Mouse (Mus musculus) right cerebral cortex, postnatal 4 days (tissue): ENCODE measurements around the gene Psg26.
"Not testable (repeated sequence)": the region's sequence is repeated elsewhere in the genome, so short reads cannot be mapped to it uniquely, and the experiment has no call there.

Source experiments
- DNase-seq: peaks from one replicate; pipeline ENCODE4 v3.0.0-alpha.2; 2022

Gene Psg26

DNA sequence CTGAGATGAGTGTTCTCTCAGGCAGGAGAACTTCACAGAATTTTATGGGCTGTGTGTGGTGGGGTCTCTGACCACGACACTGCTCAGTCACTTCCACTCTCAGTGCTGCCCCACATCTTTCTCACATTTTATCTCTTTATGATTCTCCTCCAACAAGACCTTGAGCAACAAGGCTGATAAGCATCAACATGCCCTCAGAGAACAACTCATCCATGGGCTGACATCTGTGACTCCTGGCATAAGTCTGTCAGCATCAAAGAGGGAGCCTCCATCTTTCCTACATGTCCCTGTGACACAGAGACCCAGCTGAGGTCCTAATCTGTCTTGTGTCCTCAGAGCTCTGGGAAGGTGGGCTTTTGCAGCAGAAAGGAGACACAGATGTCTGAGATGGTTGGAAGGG, at the start of gene Psg26:
Psg26 (minus strand) TSS at position 101 of the 400 bp plus-strand sequence.
- DNase-seq = no peak

DNA sequence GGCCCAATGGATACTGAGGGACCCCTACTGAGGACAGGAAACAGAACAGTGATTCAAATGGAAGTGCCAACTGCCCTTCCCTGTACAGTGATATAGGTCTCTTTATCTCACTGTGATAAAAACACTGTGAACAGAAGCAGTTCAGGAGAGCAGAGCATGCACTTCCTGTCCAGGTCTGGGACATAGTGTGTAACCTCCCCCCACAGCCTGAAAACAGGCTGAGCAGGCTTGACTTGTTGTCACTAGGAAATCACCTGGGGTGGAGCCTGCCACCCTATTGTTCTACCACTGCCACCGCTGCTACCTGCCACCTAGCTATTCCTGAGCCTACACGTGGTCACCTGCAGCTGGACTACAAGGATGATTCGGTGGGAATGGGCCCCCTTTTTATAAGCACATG, 49.4 kb upstream of the Psg26 start:
- DNase-seq = no peak

DNA sequence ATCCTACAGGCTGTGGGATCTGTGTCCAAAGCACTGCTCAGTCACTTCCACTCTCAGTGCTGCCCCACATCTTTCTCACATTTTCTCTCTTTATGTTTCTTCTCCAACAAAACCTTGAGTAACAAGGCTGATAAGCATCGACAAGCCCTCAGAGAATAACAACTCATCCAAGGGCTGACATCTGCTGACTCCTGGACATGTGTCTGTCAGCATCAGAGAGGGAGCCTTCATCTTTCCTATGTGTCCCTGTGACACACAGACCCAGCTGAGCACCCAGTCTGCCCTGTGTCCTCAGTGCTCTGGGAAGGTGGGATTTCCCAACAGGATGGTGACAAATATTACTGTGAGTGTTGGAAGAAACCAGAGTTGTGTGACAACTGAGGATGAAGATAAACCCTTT, 48.2 kb upstream of the Psg26 start, which contains the start of gene Psg25:
Psg25 (minus strand) TSS at position 101 of the 400 bp plus-strand sequence.
- DNase-seq = no peak

DNA sequence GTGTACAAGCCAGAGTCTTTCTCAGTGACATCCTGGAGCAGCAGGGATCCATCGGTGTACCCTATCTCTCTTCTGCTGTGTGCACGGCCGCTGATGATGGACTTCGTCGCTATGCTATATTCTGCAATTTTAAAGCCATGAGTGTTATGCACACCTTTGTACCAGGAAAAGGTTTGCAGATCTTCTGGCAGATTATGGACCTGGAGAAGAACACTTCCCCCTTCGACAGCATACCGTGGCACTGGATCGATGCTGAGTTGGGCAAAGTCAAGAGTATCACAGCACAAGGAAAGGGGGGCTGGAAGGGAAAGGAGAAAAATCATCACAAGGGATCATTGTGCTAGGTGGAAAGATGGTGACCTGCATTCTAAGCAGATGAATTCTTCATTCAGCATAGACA, 40.7 kb upstream of the Psg26 start:
- no peak for DNase-seq

DNA sequence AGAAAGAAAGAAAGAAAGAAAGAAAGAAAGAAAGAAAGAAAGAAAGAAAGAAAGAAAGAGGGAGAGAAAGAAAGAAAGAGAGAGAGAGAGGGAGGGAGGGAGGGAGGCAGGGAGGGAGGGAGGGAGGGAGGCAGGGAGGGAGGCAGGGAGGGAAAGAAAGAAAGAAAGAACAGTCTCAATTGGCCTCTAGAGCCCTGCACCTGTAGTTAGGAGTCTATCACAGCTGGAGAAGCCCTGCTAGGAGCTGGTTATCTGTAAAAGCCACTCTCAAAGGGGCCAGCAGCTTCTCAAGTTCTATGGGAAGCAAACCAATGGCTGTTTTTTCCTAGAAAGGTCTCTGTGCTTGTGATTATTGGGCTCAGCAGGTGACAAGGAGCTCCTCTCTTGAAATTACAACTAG, 28.9 kb upstream of the Psg26 start:
- DNase-seq = not testable (repeated sequence)

DNA sequence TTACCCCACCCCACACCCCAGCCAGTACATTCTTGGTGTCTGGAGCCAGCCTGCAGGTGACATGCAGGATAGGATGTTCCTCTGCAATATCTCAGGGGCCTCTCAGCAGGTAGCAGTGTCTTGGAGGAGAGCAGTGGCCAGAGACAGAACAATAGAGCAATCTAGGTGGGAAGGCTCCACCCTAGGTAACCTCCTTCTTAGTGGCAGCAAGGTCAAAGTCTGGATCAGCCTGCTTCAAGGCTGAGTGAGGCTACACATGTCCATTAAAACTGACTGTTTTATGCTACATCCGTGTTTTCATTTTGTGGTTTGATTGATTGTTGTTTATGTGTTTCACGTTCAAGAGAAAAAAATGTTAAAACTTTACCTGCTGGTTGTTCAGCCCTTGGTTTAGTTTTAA, 28.4 kb upstream of the Psg26 start:
- not testable (repeated sequence) for DNase-seq

DNA sequence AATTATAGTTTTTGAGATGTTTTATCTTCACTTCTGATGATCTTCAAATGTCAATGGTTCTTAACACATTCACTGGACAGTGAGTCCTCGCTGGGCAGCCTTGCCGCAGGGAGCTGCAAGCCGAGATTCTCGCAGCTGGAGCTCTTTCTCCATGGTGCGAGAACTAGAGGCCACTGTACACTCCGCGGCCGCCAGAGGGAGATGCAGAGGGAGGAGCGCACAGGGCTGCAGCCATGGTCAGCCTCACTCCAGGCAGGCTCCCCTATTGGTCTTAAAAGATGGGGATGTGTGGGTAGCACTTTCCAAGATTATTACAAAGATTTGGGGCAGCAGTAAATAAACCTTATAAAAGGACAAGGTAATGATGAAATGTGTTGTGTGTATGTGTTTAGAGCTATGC, 27.5 kb upstream of the Psg26 start:
- DNase-seq = peak; percentile 1

DNA sequence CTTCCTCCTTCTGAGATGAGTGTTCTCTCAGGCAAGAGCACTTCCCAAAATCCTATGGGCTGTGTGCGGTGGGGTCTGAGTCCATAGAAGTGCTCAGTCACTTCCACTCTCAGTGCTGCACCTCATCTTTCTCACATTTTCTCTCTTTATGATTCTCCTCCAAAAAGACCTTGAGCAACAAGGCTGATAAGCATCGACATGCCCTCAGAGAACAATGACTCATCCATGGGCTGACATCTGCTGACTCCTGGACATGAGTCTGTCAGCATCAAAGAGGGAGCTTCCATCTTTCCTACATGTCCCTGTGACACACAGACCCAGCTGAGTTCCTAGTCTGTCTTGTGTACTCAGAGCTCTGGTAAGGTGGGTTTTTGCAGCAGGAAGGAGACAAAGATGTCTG, 52.0 kb downstream of the Psg26 start, which contains the start of gene Psg28:
Psg28 (minus strand) TSS at position 101 of the 400 bp plus-strand sequence.
- not testable (repeated sequence) for DNase-seq
